Mouse (Mus musculus): ENCODE measurements around the gene Lin54.
A peak's percentile ranks its signal among the peaks of the same experiment; 100 is the strongest.
"Not testable (repeated sequence)": the region's sequence is repeated elsewhere in the genome, so short reads cannot be mapped to it uniquely, and the experiment has no call there.

Gene Lin54

DNA sequence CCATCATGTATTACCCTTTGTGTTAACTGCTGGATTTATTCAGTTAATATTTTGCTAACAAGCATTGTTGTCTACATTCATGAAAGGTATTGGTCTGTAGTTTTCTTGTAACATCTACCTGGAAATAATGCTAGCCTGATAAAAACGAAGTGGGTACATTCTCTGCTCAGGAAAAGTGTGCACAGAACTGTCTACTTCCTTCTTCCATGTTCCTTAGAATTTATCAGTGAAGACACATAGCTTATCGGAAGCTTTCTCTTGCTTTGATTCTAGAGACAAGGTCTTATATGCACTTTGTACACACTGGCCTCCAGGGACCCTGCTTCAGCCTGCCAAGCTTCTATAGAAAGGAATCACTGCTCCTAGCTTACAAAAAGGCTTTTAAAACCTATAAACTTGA, 11.1 kb downstream of the Lin54 start:
- DNase-seq (ENCODE audit: low read depth, low spot score), result no peak

GRCm38 (mm10) chr5:100488231-100488630, 12.2 kb downstream of the Lin54 start:
- no peak for DNase-seq (ENCODE audit: low read depth, low spot score)

GRCm38 (mm10) chr5:100487120-100487519, 13.3 kb downstream of the Lin54 start:
- DNase-seq (ENCODE audit: low read depth, low spot score), result no peak

GRCm38 (mm10) chr5:100483569-100483968, 16.9 kb downstream of the Lin54 start:
- no peak for DNase-seq (ENCODE audit: low read depth, low spot score)

DNA sequence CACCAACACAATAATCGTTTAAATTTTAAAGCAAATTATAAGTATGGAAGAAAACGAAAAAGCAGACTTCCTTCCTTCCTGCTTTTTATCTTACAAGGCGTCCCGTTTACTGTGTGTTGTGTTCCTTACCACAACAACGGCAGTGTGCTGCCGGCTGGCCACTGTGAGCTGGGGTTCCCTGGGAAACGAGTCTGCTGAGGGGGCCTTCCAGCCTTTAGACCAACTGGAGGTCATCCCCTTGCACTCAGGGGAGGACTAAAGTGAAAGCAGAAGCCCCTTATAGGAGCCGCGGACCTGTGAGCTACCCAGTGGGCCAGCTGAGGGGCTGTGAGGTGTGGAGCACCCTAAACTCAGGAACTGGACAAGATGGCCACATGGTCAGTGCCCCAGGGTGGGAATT, 22.8 kb downstream of the Lin54 start:
- DNase-seq (ENCODE audit: low read depth, low spot score), result no peak

DNA sequence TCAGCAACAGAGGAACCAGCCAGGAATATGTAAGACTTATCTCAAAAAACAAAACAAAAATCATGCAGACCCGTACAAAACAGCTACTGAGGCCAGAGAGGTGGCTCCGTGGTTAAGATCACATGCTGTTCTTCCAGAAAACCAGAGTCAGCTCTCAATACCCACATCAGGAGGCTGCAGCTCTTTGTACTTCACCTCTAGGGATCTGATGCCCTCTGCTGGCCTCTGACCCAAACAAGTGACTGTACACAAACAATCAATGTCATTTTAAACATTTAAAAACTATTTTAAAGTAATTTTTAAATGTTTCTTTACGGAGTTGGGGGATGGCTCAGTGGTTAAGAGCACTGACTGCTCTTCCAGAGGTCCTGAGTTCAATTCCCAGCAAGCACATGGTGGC, 24.1 kb downstream of the Lin54 start:
- no peak for DNase-seq (ENCODE audit: low read depth, low spot score)

- no peak for DNase-seq (ENCODE audit: low read depth, low spot score)
Observed at GRCm38 (mm10) chr5:100467336-100467735, 33.1 kb downstream of the Lin54 start.

DNA sequence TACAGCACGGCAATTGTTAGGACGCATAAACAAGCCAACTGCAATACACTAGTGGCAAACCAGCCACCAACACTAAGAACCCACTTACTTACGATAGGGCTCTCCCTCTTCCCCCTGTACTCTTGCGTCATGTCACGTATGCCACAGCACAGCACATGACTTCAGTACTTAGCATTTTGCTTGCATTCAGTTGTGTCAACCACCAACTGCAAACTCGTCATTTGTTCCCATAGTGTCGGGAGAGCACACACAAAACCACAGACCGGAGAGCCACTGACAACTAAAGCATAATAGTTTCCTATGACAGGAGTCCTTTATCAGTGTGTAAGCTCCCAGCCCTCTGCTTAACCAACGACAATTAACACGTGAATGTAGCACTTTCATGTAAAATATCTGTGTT, 33.8 kb downstream of the Lin54 start:
- no peak for DNase-seq (ENCODE audit: low read depth, low spot score)

GRCm38 (mm10) chr5:100462374-100462773, 38.1 kb downstream of the Lin54 start:
- DNase-seq (ENCODE audit: low read depth, low spot score), result no peak

GRCm38 (mm10) chr5:100461526-100461925, 38.9 kb downstream of the Lin54 start:
- DNase-seq (ENCODE audit: low read depth, low spot score), result no peak

GRCm38 (mm10) chr5:100459468-100459867, 41.0 kb downstream of the Lin54 start:
- no peak for DNase-seq (ENCODE audit: low read depth, low spot score)

- no peak for DNase-seq (ENCODE audit: low read depth, low spot score)
Observed at GRCm38 (mm10) chr5:100451871-100452270, 48.6 kb downstream of the Lin54 start.

DNA sequence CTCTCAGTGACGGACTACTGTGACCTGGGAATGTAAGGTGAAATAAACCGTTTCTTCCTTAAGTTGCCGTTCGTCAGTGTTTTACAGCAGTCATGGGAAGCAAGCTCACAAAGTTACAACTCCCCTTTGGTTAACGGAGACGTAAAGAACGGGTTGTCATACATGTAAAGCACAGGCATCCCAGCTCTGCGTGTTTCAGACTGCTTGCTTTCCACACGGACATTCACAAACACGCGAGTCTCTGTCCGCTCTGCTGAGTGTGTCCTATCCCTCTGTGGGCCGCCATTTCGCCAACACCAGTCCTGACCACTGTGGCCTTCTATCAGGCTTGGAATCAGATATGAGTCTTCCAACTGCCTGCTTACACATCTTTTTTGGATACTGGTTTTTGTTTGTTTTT, 61.6 kb downstream of the Lin54 start:
- no peak for DNase-seq (ENCODE audit: low read depth, low spot score)

DNA sequence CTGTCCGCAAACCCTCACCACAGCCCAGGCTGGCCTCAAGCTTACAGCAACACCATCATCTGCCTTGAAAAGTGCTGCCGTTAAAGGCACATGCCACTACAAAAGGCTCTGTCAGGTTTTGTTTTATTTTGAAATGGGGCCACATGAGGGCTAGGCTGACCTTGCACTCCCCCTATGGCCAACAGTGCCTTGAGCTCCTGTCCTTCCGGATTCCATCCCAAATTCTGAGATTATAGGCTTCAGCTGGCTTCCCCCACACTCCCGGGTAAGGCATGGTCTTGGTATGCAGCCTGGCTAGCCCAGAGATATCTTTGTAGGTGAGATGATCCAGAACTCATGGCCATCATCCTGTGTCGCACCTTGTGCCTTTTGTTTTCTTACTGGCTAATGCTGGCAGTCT, 62.5 kb downstream of the Lin54 start:
- no peak for DNase-seq (ENCODE audit: low read depth, low spot score)

- no peak for DNase-seq (ENCODE audit: low read depth, low spot score)
Observed at GRCm38 (mm10) chr5:100437086-100437485, 63.4 kb downstream of the Lin54 start.

GRCm38 (mm10) chr5:100430966-100431365, 69.5 kb downstream of the Lin54 start:
- no peak for DNase-seq (ENCODE audit: low read depth, low spot score)

- no peak for DNase-seq (ENCODE audit: low read depth, low spot score)
Observed at GRCm38 (mm10) chr5:100430076-100430390, 70.4 kb downstream of the Lin54 start.

GRCm38 (mm10) chr5:100429344-100430075, 70.9 kb downstream of the Lin54 start:
- peak; percentile 100 for DNase-seq (ENCODE audit: low read depth, low spot score)

GRCm38 (mm10) chr5:100428734-100429343, 71.6 kb downstream of the Lin54 start:
- DNase-seq (ENCODE audit: low read depth, low spot score), result no peak

- peak; percentile 74 for DNase-seq (ENCODE audit: low read depth, low spot score)
Observed at GRCm38 (mm10) chr5:100428031-100428733, 72.3 kb downstream of the Lin54 start.

DNA sequence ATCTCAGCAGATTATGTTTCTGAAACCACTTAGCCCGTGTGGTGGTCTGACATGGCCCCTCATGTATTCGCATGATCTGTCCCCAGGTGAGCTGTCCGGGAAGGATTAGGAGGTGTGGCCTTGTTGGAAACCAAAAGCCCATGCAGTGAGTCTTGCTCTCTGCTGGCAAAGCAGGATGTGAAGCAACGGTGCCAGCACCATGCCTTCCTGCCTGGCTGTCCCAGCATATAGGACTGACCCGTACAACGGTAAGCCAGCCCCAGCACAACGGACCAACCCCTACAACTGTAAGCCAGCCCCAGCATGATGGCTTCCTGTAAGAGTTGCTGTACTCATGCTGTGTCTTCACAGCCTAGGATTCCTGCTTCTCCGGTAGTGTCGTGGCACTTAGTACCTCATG, 73.2 kb downstream of the Lin54 start:
- no peak for DNase-seq (ENCODE audit: low read depth, low spot score)

DNA sequence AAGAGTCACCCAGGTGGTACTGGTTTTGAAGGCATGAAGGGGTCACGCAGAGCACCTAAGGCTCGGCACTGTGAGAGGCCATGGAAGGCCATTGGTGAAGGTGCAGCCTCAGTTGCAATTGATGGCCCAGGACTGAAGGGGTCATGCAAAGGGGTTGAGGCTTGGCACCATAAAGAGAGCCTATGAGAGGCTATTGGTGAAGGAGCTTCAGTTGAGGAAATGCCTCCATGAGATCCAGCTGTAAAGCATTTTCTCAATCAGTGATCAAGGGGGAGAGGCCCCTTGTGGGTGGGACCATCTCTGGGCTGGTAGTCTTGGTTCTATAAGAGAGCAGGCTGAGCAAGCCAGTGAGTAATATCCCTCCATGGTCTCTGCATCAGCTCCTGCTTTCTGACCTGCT, 74.6 kb downstream of the Lin54 start:
- not testable (repeated sequence) for DNase-seq (ENCODE audit: low read depth, low spot score)

GRCm38 (mm10) chr5:100424252-100424651, 76.2 kb downstream of the Lin54 start:
- DNase-seq (ENCODE audit: low read depth, low spot score), result no peak
